Mouse (Mus musculus) adrenal gland, adult 2 months (tissue): ENCODE results near the gene Ifit3. TPM values are rescaled to one million over a fixed set of nuclear protein-coding genes. Genes with fewer than 3 reads are reported as not detected.

ENCODE experiments used
- polyA plus RNA-seq: library from polyadenylated mRNA; depleted of rRNA; stranded (reverse); fragments of >200 nt; gene quantifications from 2 replicates; pipeline ENCODE4 v1.2.3, GENCODE M21; 2012; rRNA removed
- total RNA-seq, 2 experiments: library from RNA; stranded (reverse); gene quantifications; 2 replicates each; pipeline ENCODE4 v1.2.3; 2021

Ifit3 gene
- total and polyA plus RNA-seq, 3 experiments = 0.89 to 9.5 (median 5.6) TPM

Other genes with a start within 250 kb of the Ifit3 start
- 1 to 10 TPM in 1 of 2 experiments, under 1 TPM in 1; 0.46 to 2.1 TPM for gene Ch25h, start 108.4 kb upstream of the Ifit3 start, total RNA-seq
- 5.0 and 9.0 TPM in 2 replicates for gene Ch25h, start 108.4 kb upstream of the Ifit3 start, polyA plus RNA-seq
- 100 to 1,000 TPM; 103 to 185 TPM for gene Lipa, start 56.1 kb upstream of the Ifit3 start, total RNA-seq
- 44.2 and 70.9 TPM in 2 replicates for gene Lipa, start 56.1 kb upstream of the Ifit3 start, polyA plus RNA-seq
- 1 to 10 TPM; 3.0 to 5.1 TPM for gene Ifit2, start 32.8 kb upstream of the Ifit3 start, total RNA-seq
- 0.10 and 0.26 TPM in 2 replicates for gene Ifit2, start 32.8 kb upstream of the Ifit3 start, polyA plus RNA-seq
- under 1 TPM; 0.58 to 0.86 TPM for gene Ifit1bl1, start 18.4 kb downstream of the Ifit3 start, total RNA-seq
- gene Ifit1bl1, start 18.4 kb downstream of the Ifit3 start, polyA plus RNA-seq = 0.04 and 0.15 TPM in 2 replicates
- gene Ifit3b, start 24.4 kb downstream of the Ifit3 start, total RNA-seq = 1 to 10 TPM; 2.4 to 3.4 TPM
- 0.44 and 0.78 TPM in 2 replicates for gene Ifit3b, start 24.4 kb downstream of the Ifit3 start, polyA plus RNA-seq
- under 1 TPM; 0.23 to 0.28 TPM for gene Ifit1bl2, start 57.2 kb downstream of the Ifit3 start, total RNA-seq
- gene Ifit1bl2, start 57.2 kb downstream of the Ifit3 start, polyA plus RNA-seq = 0.02 and 0.03 TPM in 2 replicates
- gene Ifit1, start 57.3 kb downstream of the Ifit3 start, total RNA-seq = 1 to 10 TPM; 4.3 to 4.8 TPM
- gene Ifit1, start 57.3 kb downstream of the Ifit3 start, polyA plus RNA-seq = 2.0 and 2.1 TPM in 2 replicates
- under 1 TPM; 0.46 to 0.79 TPM for gene Slc16a12, start 163.8 kb downstream of the Ifit3 start, total RNA-seq
- 0.13 and 0.24 TPM in 2 replicates for gene Slc16a12, start 163.8 kb downstream of the Ifit3 start, polyA plus RNA-seq